Mouse (Mus musculus) heart, postnatal 0 days (tissue): Measurements from ENCODE around the gene Gm49358.

Source experiments
- CTCF ChIP-seq: IDR thresholded peaks from 2 replicates; pipeline ENCODE4 v1.5.1; 2016; ENCODE audit warnings: antibody characterized with exemption, control low read depth, low read depth
- EP300 ChIP-seq: IDR thresholded peaks from 2 replicates; pipeline ENCODE4 v1.6.1; 2016; ENCODE audit warnings: antibody characterized with exemption, low read depth

GRCm38 (mm10) chr10:86824871-86825270, 61.1 kb downstream of the Gm49358 start:
- TF ChIP-seq CTCF (no peak), EP300 (no peak)
